Mouse (Mus musculus): ENCODE results near the gene Ctdsp2.
A peak's percentile ranks its signal among the peaks of the same experiment; 100 is the strongest.

The Ctdsp2 gene

GRCm38 (mm10) chr10:126991676-126992075 is 13.2 kb downstream of the Ctdsp2 start:
- no peak for DNase-seq

GRCm38 (mm10) chr10:126993621-126994020 is 15.1 kb downstream of the Ctdsp2 start:
- DNase-seq: no peak

- DNase-seq: no peak
These were observed 19.0 kb downstream of the Ctdsp2 start for GRCm38 (mm10) chr10:126997340-126998113.

GRCm38 (mm10) chr10:127000529-127000928 is 22.0 kb downstream of the Ctdsp2 start, which contains the start of gene Avil:
TSS of gene Avil (plus strand) at chr10:127000709.
- no peak for DNase-seq

GRCm38 (mm10) chr10:127001297-127001696 is 22.8 kb downstream of the Ctdsp2 start:
- DNase-seq: no peak

GRCm38 (mm10) chr10:127002056-127002455 is 23.5 kb downstream of the Ctdsp2 start:
- DNase-seq: no peak

GRCm38 (mm10) chr10:127002765-127003164 is 24.2 kb downstream of the Ctdsp2 start:
- no peak for DNase-seq

GRCm38 (mm10) chr10:127003334-127003733 is 24.8 kb downstream of the Ctdsp2 start:
- no peak for DNase-seq

- no peak for DNase-seq
These were observed 25.3 kb downstream of the Ctdsp2 start for GRCm38 (mm10) chr10:127003806-127004205.

GRCm38 (mm10) chr10:127016488-127016887 is 38.0 kb downstream of the Ctdsp2 start:
- DNase-seq: peak; percentile 25

GRCm38 (mm10) chr10:127017071-127017470 is 38.6 kb downstream of the Ctdsp2 start:
- no peak for DNase-seq

GRCm38 (mm10) chr10:127018422-127018821 is 39.9 kb downstream of the Ctdsp2 start:
- DNase-seq: no peak

GRCm38 (mm10) chr10:127030336-127031296 is 52.1 kb downstream of the Ctdsp2 start, which contains the start of gene Tsfm:
TSS of gene Tsfm (minus strand) at chr10:127030840.
- peak; percentile 97 for DNase-seq

- DNase-seq: no peak
These were observed 54.8 kb downstream of the Ctdsp2 start for GRCm38 (mm10) chr10:127033301-127033741.

- DNase-seq: no peak
These were observed 57.8 kb downstream of the Ctdsp2 start for GRCm38 (mm10) chr10:127036273-127036672.

- DNase-seq: no peak
These were observed 59.1 kb downstream of the Ctdsp2 start for GRCm38 (mm10) chr10:127037641-127038040.

GRCm38 (mm10) chr10:127040569-127041214 is 62.2 kb downstream of the Ctdsp2 start:
- DNase-seq: no peak

GRCm38 (mm10) chr10:127041274-127041766 is 62.8 kb downstream of the Ctdsp2 start, which contains the start of the genes Mettl1 and Eef1akmt3:
TSS of gene Mettl1 (plus strand) at chr10:127041414.
TSS of gene Eef1akmt3 (minus strand) at chr10:127041513.
- peak; percentile 45 for DNase-seq

- DNase-seq: peak; percentile 90
These were observed 63.3 kb downstream of the Ctdsp2 start for GRCm38 (mm10) chr10:127041774-127042338.

GRCm38 (mm10) chr10:127042468-127043115 is 64.1 kb downstream of the Ctdsp2 start:
- no peak for DNase-seq

GRCm38 (mm10) chr10:127043187-127043586 is 64.7 kb downstream of the Ctdsp2 start:
- DNase-seq: no peak

GRCm38 (mm10) chr10:127047954-127048353 is 69.4 kb downstream of the Ctdsp2 start, which contains the start of gene Cyp27b1:
TSS of gene Cyp27b1 (plus strand) at chr10:127048250.
- no peak for DNase-seq

All from thymus, postnatal 4 days (tissue).